Mouse (Mus musculus): ENCODE data around the gene 4933424G06Rik.

DNA sequence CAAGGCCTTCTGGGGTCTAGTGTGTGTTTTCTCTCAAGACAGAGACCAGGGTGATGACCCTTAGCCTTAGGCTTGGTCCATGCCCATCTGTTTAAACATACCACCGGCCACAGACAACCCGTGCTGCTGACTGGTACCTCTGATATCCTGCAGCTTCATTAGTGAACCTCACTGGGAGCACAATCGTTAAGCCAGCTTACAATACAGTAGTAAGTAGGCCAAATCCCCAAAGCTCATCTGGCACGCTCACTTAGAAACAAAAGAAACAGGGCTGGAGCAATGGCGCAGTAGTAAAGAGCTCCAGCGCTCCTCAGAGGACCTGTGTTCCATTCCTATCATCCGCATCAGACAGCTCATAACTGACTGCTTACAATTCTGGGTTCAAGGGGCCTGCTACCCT is 29.1 kb upstream of the 4933424G06Rik start:
- TF ChIP-seq CTCF (IDR thresholded peaks at IDR 0.05) (no peak), EP300 (IDR thresholded peaks at IDR 0.05) (no peak)

All from lung, postnatal 0 days (tissue).